Mouse (Mus musculus) heart, embryonic 16.5 days (tissue): ENCODE results near the gene Dpm3. TPM values are rescaled to one million over a fixed set of nuclear protein-coding genes. Genes with fewer than 3 reads are reported as not detected.

Source experiments
- ATAC-seq: fragments of 200-750 bp; cut with Nextera tagmentation; replicated peaks from 2 replicates; pipeline ENCODE4 v1.8.0; 2017; ENCODE audit warnings: moderate number of reproducible peaks; ENCODE audit not compliant: insufficient read depth, low FRiP score; ENCODE audit errors: extremely low read depth
- H3K27ac ChIP-seq: fragments of 300-500 bp; sonication (generic); 2 replicates; pipeline ENCODE4 v1.5.1; 2014; ENCODE audit warnings: mild to moderate bottlenecking, low read length, control low read depth, moderate library complexity
- H3K27me3 ChIP-seq: fragments of 300-500 bp; sonication (generic); 2 replicates; pipeline ENCODE4 v1.6.1; 2014; ENCODE audit warnings: low read length, mixed read lengths; ENCODE audit not compliant: control insufficient read depth, insufficient read depth
- H3K36me3 ChIP-seq: fragments of 300-500 bp; sonication (generic); 2 replicates; pipeline ENCODE4 v1.6.1; 2014; ENCODE audit not compliant: control insufficient read depth, insufficient read depth
- H3K4me1 ChIP-seq: fragments of 300-500 bp; sonication (generic); 2 replicates; pipeline ENCODE4 v1.6.1; 2014; ENCODE audit warnings: low read length, mixed read lengths; ENCODE audit not compliant: control insufficient read depth, insufficient read depth
- H3K4me2 ChIP-seq: fragments of 300-500 bp; sonication (generic); 2 replicates; pipeline ENCODE4 v1.6.1; 2014; ENCODE audit warnings: low read depth, mild to moderate bottlenecking, control low read depth, low read length
- H3K4me3 ChIP-seq: fragments of 300-500 bp; sonication (generic); 2 replicates; pipeline ENCODE4 v1.5.1; 2014; ENCODE audit warnings: mild to moderate bottlenecking, control low read depth, low read length
- H3K9ac ChIP-seq: fragments of 300-500 bp; sonication (generic); 2 replicates; pipeline ENCODE4 v1.6.1; 2014; ENCODE audit warnings: low read length, control low read depth
- H3K9me3 ChIP-seq: fragments of 300-500 bp; sonication (generic); replicated peaks from 2 replicates; pipeline ENCODE4 v1.6.1; 2016; ENCODE audit warnings: low read length; ENCODE audit not compliant: control insufficient read depth
- WGBS: fragments of 180-500 bp; shearing (Covaris S2); extraction: QIAGEN DNeasy Blood & Tissue Kit; methylation state at CpG from one replicate; pipeline ENCODE4 v1.1.7; 2014; 5-methylcytosine and 5-hydroxymethylcytosine counted together
- polyA plus RNA-seq: library from polyadenylated mRNA; unstranded; fragments of >200 nt; fragmentation: Nextera tagmentation; extraction: Ambion mirVana; gene quantifications from 2 replicates; pipeline ENCODE4 v1.2.1, GENCODE M21; 2015

Dpm3 gene
- polyA plus RNA-seq, 1 experiment from 2014 or later, result 65.3 TPM

- 27% methylated on average over 8 of the region's 8 CpGs for WGBS
- Histone ChIP-seq H3K4me3 (no peak overlapping the region), H3K36me3 (no peaks in the 10 kb centered on the region), H3K9me3 (no peaks in the 10 kb centered on the region), H3K27ac (no peak overlapping the region), H3K4me2 (no peak overlapping the region), H3K9ac (no peak overlapping the region), H3K27me3 (no peaks in the 10 kb centered on the region), H3K4me1 (peaks cover 11% of the 10 kb centered on the region)
- no peak for ATAC-seq
These were observed 39.6 kb upstream of the Dpm3 start for GRCm38 (mm10) chr3:89219546-89219945.

GRCm38 (mm10) chr3:89221167-89221566, 38.0 kb upstream of the Dpm3 start:
- Histone ChIP-seq H3K9me3 (no peaks in the 10 kb centered on the region), H3K27me3 (peaks cover 7% of the 10 kb centered on the region; the same call in 1 of the 2 replicates), H3K9ac (no peak overlapping the region), H3K4me1 (no peaks in the 10 kb centered on the region), H3K4me2 (no peak overlapping the region), H3K4me3 (no peak overlapping the region), H3K36me3 (no peaks in the 10 kb centered on the region), H3K27ac (no peak overlapping the region)
- no peak for ATAC-seq
- WGBS, result 74% methylated on average over 5 of the region's 5 CpGs

DNA sequence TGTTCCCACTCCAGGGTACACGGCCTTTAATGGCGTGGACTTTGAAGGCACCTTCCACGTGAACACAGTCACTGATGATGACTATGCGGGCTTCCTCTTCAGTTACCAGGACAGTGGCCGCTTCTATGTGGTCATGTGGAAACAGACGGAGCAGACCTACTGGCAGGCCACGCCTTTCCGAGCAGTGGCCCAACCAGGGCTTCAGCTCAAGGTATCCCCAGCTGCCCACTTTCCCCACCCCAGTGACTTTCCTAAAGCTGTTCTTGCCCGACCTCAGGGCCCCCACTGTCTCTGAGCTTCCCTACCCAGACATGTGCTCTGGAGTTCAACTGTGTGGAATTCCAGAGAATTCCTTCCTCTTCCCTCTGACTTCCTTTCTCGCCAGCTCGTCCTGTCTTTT, 34.4 kb upstream of the Dpm3 start:
- H3K4me3 ChIP-seq, result no peak overlapping the region
- no peaks in the 10 kb centered on the region for H3K9me3 ChIP-seq
- no peak for ATAC-seq
- no peaks in the 10 kb centered on the region for H3K36me3 ChIP-seq
- WGBS, result 77% methylated on average over 11 of the region's 11 CpGs
- no peak overlapping the region for H3K9ac ChIP-seq
- H3K4me1 ChIP-seq, result peaks cover 12% of the 10 kb centered on the region
- H3K27me3 ChIP-seq, result peaks cover 16% of the 10 kb centered on the region; the same call in 1 of the 2 replicates
- H3K4me2 ChIP-seq, result no peak overlapping the region
- H3K27ac ChIP-seq, result no peak overlapping the region

GRCm38 (mm10) chr3:89225321-89225815, 33.8 kb upstream of the Dpm3 start:
- Histone ChIP-seq H3K27me3 (peaks cover 16% of the 10 kb centered on the region; the same call in 1 of the 2 replicates), H3K36me3 (no peaks in the 10 kb centered on the region), H3K9me3 (no peaks in the 10 kb centered on the region), H3K27ac (no peak overlapping the region), H3K4me2 (no peak overlapping the region), H3K4me1 (peaks cover 12% of the 10 kb centered on the region), H3K9ac (no peak overlapping the region), H3K4me3 (no peak overlapping the region)
- WGBS, result 62% methylated on average over 12 of the region's 12 CpGs
- no peak for ATAC-seq

DNA sequence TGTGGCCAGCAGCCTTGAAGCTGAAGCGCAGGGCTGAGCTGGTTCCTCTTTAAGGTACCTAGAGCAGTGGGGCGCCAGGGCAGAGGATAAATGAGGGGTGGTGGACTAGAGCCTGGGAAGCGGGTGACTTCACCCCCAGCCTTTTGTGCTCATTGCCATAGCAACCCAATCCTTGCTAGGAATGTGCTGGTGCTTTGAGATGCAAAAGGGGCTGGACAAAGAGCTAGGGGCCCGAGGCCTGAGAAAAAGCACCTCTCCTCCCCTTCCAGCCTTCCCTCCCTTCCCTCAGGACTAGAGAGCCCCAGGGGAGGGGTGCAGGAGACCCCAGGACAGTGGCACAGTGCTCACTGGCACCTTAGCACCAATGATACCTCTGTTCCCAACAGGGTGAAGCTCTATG, 33.2 kb upstream of the Dpm3 start:
- Histone ChIP-seq H3K4me2 (no peak overlapping the region), H3K36me3 (no peaks in the 10 kb centered on the region), H3K27ac (no peak overlapping the region), H3K4me1 (peaks cover 12% of the 10 kb centered on the region), H3K27me3 (peaks cover 16% of the 10 kb centered on the region; the same call in 1 of the 2 replicates), H3K9ac (no peak overlapping the region), H3K9me3 (no peaks in the 10 kb centered on the region), H3K4me3 (no peak overlapping the region)
- no peak for ATAC-seq
- 61% methylated on average over 4 of the region's 4 CpGs for WGBS

GRCm38 (mm10) chr3:89226361-89226760, 32.8 kb upstream of the Dpm3 start:
- Histone ChIP-seq H3K9me3 (no peaks in the 10 kb centered on the region), H3K9ac (no peak overlapping the region; the same call in 1 of the 2 replicates), H3K36me3 (no peaks in the 10 kb centered on the region), H3K4me3 (no peak overlapping the region; the same call in 1 of the 2 replicates), H3K4me1 (peaks cover 12% of the 10 kb centered on the region), H3K27me3 (peaks cover 16% of the 10 kb centered on the region; the same call in 1 of the 2 replicates), H3K27ac (no peak overlapping the region), H3K4me2 (peak overlapping the region; percentile 76; the same call in 1 of the 2 replicates)
- no peak for ATAC-seq
- WGBS, result 59% methylated on average over 11 of the region's 11 CpGs

DNA sequence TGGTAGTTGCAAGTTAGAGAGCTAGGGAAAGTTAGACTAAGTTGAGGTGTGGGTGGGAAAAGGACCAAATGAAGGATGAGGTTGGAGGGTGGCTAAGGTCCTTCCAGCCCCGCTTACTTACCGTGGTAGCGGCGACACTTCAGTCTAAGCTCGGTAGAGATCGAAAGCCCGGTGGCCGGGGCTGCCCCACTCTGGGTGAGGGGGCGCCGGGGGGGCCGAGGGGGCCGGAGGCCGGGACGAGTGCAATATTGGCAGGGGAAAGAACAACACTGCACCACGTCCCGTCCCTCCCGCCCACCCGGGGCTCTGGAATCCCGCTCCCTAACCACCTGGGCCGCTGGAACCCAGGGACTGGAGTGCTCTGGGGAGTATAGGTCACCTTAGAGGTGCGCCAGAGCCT, 32.3 kb upstream of the Dpm3 start, which contains the start of gene Mtx1:
Gene Mtx1 (minus strand): TSS at position 189 of the 400 bp plus-strand sequence.
- Histone ChIP-seq H3K27ac (0 out of 2 replicates have a peak within 1 kb of the TSS, but pooled peaks have one; percentile 20), H3K4me1 (peaks cover 12% of the 10 kb centered on the region), H3K4me2 (peak within 1 kb of the TSS; percentile 76), H3K4me3 (peak within 1 kb of the TSS; percentile 61), H3K9me3 (no peaks in the 10 kb centered on the region), H3K9ac (peak within 1 kb of the TSS; percentile 58), H3K36me3 (no peaks in the 10 kb centered on the region), H3K27me3 (peaks cover 16% of the 10 kb centered on the region; the same call in 1 of the 2 replicates)
- 10% methylated on average over 21 of the region's 21 CpGs for WGBS
- no peak for ATAC-seq

GRCm38 (mm10) chr3:89227307-89228179, 31.6 kb upstream of the Dpm3 start:
- peak; percentile 72 for ATAC-seq
- WGBS, result 4% methylated on average over 41 of the region's 41 CpGs
- Histone ChIP-seq H3K27me3 (peaks cover 16% of the 10 kb centered on the region; the same call in 1 of the 2 replicates), H3K4me2 (peak overlapping the region; percentile 76), H3K9ac (peak overlapping the region; percentile 58), H3K36me3 (no peaks in the 10 kb centered on the region), H3K4me1 (peaks cover 12% of the 10 kb centered on the region), H3K27ac (0 out of 2 replicates have a peak overlapping the region, but pooled peaks have one; percentile 20), H3K4me3 (peak overlapping the region; percentile 61), H3K9me3 (no peaks in the 10 kb centered on the region)

GRCm38 (mm10) chr3:89228180-89228549, 31.0 kb upstream of the Dpm3 start:
- Histone ChIP-seq H3K27me3 (peaks cover 16% of the 10 kb centered on the region; the same call in 1 of the 2 replicates), H3K27ac (0 out of 2 replicates have a peak overlapping the region, but pooled peaks have one; percentile 26)

More at GRCm38 (mm10) chr3:89228180-89228549, 31.0 kb upstream of the Dpm3 start:
- peak; percentile 49 for ATAC-seq
- no peaks in the 10 kb centered on the region for H3K36me3 ChIP-seq
- WGBS, result 1% methylated on average over 20 of the region's 20 CpGs
- peak overlapping the region; percentile 61 for H3K4me3 ChIP-seq
- H3K9me3 ChIP-seq, result no peaks in the 10 kb centered on the region
- peak overlapping the region; percentile 68 for H3K9ac ChIP-seq
- H3K4me1 ChIP-seq, result peaks cover 19% of the 10 kb centered on the region
- peak overlapping the region; percentile 76 for H3K4me2 ChIP-seq
